Mouse (Mus musculus) neutrophil, adult 5-6 weeks (primary cell): ENCODE measurements around the gene 2410137M14Rik. TPM values are rescaled to one million over a fixed set of nuclear protein-coding genes. Genes with fewer than 3 reads are reported as not detected.
"Not testable (repeated sequence)": the region's sequence is repeated elsewhere in the genome, so short reads cannot be mapped to it uniquely, and the experiment has no call there.

ENCODE experiments used
- ATAC-seq: fragments of 151-379, 151-347 bp; 2 replicates; pipeline ENCODE4 v1.8.0; 2017; ENCODE audit warnings: mild to moderate bottlenecking, moderate TSS enrichment; ENCODE audit not compliant: insufficient number of reproducible peaks, poor library complexity, low FRiP score, severe bottlenecking; ENCODE audit errors: extremely low read depth
- total RNA-seq: library from RNA; stranded (forward); fragments of 200-1000 nt; gene quantifications from 2 replicates; pipeline ENCODE4 v1.2.3, GENCODE M21; 2017

The 2410137M14Rik gene
- total RNA-seq, 1 experiment from 2014 or later, result 0.58 TPM

DNA sequence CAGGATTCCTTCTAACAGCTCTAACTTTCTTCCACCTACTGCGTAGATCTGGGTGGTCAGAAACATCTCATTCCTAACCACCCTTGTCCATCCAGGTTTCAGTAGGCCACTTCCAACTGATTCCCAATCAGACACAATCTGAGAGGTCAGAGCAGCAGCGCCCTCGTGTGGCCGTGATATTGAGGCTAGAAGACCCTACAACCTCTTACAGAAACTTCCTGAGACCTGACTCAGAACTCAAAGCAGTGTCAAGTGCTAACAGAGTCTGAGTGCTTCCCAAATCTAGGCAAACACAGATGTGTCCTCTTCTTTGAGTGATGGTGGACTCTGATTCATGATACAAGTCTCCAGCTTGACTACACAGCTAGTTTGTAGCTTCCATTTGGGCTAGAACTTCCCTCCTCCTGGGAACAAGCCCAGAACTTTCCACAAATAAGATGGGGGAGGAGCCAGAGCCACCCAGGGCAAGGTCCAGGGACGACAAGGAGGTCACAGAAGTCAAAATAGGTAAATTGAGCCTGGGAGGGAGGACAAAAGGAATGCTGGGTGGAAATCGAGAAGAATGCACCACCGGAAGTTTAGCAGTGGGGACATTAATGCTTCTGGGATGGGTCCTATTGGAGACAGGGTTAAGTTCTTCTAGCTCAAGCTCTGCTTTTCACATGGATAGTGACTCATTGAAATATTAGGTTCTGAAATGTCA is 16.1 kb upstream of the 2410137M14Rik start:
- peak; percentile 9; the same call in 1 of the 2 replicates for ATAC-seq

DNA sequence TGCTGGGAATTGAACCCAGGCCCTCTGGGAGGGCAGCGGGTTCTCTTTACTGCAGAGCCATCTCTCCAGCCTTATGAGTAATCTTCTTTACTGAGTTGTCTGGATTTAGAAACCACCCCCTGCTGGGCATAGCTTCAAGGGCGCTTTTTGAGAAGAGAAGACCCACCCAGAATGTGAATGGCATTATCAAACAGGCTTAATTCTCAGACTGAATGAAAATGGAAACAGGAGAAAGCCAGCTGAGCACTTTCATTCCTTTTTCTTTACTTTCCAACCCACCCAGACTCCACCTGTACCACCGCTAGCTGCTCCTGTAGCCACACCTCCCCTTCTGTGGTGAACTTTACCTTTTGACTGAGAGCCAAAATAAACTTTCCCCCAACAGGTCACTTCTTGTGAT is 14.4 kb upstream of the 2410137M14Rik start:
- no peak for ATAC-seq

DNA sequence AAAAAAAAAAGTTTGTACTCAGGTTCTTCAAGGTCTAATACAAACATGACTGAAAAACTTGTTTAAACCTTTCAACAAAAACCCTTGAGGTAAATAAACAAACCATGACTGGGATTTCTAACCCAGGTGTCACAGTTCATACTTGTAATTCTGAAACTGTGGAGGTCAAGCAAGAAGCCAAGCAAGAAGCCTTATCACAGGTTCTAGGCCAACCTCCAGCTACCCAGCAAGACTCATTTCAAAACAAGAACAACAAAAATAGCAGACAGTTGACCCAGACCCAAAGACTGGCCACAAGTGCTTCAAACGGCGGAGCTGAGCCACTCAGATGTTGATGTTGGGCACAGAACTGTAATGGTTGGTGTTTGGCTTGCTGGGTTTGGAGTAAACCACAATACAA is 13.5 kb upstream of the 2410137M14Rik start:
- no peak for ATAC-seq

DNA sequence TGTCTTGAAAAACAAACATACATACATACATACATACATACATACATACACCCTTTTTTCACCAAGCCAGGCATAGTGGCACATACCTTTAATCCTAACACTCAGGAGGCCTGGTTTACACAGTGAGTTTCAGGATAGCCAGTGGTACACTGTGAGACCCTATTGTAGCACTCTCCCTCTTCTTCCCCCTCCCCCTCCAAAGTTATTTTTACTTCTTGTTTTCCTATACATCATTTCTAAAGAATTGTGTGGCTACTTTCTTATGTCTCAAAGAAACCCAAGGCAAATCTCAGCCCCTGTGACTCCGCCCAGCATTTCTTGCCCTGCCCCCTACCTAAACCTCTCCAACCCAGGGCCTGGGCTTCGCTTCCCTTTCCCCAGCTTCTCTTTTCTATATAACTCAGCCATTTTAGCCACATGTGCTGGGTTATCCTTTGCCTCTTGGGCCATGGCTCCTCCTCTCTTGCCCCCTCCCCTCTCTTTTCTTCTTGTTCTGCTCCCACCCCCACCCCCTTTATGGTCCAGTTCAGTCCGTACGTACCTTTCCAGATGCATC is 12.8 kb upstream of the 2410137M14Rik start:
- no peak for ATAC-seq

DNA sequence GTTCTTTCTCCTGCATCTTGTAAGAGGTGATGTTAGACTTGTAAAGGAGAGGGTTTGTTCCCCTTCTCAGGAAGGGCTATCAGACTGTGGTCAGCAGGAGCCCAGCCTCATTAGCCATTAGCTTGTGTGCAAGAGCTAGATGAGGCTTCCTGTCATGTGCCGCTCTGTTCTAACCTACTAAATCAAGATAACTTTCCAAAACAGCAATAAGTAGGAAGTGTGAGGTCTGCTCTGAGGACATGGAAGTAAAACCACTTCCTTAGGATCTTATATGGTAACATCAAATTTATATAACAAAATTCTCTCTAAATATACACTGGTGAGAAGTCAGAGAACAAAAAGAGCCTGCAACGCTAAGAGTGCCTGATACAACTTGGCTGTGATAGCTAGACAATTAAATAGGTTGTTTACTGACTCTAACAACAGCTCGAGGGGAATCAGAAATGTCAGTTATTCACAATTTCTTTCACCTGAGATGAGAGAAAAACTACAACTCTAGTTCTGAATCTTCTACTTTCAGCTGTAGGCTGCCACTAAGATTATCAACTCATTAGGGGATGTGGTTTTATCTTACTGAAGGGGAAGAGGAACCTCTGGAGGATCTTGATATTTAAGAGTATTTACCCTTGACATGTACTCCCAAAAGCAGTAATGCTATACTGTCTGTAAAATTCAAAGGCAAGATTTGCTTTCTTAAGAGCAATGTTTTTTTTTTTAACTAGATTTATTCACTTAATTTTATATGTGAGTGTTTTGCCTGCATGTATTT is 11.5 kb upstream of the 2410137M14Rik start:
- no peak for ATAC-seq

DNA sequence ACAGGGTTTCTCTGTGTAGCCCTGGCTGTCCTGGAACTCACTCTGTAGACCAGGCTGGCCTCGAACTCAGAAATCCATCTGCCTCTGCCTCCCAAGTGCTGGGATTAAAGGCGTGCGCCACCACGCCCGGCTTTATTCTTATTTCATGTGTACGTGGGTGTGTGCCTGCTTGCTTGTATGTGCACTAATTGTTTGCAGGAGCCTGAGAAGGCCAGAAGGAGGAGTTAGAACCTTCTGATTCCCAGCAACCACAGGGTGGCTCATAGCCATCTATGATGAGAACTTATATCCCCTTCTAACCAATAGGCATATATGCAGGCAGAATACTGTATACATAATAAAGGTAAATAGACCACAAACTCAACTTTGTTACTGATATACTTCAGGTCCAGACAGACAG is 9.6 kb upstream of the 2410137M14Rik start:
- ATAC-seq, result not testable (repeated sequence)

DNA sequence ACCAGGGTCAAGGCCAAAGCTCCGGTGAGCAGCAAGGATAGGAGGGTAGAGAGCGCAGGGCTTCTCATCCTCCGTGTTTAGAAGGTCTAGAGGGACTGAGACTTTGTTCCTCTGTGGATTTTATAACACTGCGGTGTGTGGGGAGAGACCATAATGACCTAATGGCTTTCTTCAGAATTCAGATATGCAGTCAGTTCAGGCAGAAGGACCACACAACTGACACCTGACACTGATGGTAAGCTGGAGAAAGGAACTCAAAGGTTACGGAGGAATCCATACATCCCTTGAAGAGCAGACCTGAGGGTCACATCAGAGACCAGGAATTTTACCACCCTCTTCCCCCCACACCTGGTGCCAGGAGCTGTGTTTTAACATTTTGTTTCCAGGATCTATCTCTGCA is 8.4 kb upstream of the 2410137M14Rik start, which contains the start of gene H2-M5:
Gene H2-M5, minus strand, starts transcription at position 101 of the 400 bp plus-strand sequence.
- no peak for ATAC-seq

DNA sequence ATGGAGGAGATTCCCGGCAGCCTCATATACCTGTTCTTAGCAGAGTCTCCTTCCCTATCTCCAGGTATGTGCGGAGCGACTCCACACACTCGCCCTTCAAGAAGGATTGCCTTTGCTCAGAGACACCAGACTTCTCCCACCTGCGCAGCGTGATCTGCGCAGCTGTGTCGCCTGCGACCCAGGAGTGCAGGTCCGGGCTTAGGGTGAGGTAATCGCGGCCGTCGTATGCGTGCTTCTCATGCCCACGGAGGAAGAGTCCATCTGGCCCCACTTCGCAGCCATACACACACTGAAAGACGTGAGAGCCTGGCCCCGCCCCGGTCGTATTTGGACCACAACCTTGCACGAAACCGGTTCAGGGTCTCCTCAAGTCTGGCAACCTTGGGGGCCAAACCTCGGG is 7.4 kb upstream of the 2410137M14Rik start:
- ATAC-seq, result no peak

DNA sequence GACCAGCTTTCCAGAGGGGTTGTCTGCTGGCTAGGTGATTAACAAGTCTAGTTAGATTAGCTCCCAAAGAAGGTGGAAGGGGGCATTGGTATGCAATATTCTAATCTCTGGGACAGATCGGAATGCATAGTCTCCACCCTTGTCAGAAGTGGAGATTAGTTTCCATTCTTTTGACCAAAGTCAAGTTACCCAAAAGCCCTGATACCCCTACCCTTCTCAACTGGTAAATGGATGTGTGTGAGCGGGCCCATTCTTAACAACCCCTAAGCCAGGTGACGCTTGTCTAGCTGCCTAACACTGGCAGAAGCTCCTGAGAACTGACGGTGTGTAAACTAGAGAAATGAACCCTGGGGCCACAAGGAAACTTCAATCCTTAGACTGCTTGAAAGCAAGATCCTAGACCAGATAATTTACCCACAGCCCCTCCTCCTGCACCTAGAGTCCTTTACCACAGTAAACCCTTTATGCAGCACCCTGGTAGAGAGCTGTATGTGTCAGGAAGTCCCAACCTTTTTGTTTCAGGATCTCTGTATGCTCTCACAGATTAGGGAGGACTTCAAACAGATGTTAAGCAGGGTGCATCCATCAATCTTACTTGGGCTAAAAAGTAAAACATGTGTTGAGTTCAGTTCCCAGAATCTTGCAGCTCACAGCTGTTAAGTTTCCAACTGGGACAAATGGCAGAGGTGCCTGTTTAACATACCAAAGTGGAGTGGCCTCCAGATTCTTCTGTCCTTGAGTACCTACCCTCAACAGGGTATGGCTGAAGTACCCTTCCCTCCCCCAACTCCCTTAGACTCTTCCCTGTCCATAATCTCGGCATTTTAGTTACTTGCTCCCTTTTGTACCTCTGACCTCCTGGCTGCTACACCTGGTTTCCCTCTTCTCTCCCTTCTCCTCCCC is 1.5 kb upstream of the 2410137M14Rik start:
- no peak for ATAC-seq

DNA sequence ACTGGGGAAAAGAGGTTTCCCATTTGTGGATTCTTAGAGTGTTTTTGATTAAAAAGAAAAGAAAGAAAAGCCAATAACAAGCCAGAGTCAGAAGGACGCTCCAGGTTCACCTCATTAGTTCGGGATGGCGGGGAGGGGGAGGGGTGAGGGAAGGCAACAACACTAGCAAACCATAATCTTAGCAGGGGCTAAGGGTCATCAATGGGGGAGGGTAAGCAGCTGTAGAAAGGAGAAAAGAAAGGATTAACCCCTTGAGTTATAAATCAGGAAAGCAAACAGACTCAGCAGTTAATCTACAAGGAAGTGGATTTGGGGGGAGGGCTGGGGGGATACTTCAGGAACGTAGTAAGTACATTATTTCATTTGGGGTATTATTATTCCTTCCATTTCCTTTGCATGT is 808 bp upstream of the 2410137M14Rik start:
- no peak for ATAC-seq

DNA sequence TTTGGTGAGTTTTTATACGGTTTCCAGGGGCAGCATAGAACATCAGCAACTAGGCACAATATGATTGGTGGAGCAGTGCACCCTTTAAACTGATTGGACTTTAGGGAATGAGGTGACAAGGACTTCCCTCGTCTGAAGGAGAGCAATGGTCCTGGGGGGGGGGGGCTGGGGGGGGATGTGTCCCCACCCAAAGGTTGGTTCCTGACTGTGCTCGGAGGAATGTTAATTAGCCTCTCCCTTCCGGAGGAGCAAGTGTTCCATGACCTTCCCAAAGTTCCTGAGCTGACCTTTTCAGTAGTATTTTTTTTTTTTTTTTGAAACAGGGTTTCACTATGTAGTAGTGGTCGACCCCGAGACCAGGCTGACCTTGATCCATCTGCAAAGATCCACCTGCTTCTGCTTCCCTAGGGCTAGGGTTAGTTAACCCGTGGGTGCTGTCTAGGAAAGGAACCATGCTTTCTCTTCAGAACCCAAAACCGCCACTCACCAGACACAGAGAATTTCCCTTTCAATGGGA is 7.7 kb downstream of the 2410137M14Rik start:
- no peak for ATAC-seq

DNA sequence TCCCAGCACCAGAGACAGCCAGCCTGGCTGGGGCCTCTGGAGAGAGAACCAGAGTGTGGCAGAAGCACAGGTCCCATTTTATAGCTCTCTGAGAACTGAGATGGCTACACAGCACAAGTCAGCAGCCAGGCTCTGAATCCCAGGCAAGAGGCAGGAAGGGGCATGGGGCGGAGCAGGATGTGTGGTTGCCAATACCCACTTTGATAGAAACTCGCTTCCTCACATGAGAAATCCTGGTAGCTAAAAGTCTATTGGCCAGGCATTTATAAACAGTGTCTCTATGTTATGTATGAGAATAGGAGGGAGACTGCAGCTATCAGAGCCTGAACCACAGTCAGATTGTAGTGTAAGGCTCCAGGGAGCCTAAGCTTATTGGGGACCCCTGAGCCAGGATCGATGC is 8.2 kb downstream of the 2410137M14Rik start:
- no peak for ATAC-seq

DNA sequence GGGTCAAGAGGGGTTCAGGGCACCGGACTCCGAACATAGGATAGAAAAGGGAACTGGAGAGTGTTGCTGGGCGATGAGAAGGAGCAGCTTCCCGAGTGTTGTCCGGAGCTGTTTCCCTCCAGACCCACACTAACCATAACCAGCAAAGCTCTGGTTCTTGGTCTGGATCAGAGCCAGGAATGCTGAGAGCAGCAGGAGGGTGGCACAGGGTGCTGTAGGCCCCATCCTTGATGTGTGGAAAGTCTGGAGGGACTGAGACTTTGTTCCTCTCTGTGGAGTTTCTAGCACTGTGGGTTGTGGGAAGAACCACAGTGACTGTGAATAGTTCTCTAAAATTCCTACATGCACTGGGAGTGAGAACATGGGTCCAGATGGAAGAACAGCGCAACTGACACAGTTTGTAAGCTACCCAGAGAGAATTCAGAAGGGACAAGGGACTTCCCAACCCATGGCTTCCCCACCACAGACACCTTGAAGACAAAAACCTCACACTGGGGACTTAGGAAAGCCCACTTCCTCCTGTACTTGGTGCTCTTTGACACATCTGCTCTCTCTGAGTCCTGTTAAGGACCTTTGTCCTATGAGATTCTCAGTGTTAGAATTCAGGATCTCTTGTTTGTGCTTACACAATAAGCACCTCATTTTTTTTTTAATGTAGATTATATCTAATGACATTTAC is 9.7 kb downstream of the 2410137M14Rik start:
- no peak for ATAC-seq

DNA sequence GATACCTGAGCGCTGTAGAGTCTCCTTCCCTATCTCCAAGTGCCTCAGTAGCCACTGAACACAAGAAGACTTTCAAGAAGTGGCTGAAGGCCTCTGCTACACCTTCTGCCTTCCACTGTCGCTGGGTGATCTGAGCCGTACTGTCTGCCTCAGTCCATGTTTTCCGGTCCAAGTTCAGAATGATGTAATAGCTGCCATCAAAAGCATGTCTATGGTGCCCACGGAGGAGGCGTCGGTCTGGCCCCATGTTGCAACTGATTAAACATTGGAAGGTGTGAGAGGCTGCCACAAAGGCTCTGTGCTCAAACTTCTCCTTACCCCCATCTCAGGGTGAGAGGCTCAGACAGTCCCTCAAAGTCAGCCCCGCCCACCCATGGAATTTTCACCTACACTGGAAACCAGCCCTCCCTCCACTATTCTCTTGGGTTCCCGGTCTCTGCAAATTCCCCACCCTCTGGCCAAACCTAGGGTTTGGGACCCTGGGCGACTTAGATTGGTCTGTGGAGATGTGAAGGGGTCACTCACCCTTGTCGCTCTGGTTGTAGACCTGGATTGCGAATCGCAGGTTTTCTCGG is 10.6 kb downstream of the 2410137M14Rik start:
- ATAC-seq, result no peak

DNA sequence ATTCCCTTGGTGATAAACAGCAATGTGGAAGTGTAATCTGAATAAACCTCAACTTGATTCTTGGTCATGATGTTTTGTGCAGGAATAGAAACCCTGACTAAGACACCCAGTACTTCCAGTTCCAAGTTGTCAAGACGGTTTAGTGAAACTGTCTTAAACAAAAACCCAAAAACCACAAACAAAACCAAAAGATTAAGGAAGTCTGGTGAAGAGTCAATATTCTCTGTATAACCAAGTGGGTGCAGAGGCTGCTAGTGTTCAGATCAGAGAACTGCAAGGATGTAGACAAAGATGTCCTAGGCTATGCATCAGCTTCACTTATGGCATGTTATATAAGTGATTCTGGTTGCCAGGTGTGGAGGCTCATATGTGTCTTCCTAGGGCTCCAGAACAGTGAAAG is 14.2 kb downstream of the 2410137M14Rik start:
- ATAC-seq, result no peak

DNA sequence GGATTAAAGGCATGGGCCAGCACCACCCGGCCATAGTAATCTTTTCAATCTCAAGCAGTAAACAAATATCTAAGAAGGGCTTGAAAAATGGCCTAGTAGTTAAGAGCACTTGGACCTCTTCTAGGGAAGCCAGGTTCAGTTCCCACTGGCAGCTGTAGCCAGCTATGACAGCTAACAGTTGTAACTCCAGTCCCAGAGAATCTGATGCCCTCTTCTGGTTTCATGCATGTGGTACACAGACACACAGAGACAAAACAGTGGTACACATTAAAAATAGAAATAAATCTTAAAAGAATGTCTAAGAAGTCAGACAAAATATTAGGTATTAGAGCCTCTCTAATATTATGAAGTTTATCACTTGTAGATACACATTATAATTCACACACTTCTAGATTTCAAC is 19.9 kb downstream of the 2410137M14Rik start:
- no peak for ATAC-seq

DNA sequence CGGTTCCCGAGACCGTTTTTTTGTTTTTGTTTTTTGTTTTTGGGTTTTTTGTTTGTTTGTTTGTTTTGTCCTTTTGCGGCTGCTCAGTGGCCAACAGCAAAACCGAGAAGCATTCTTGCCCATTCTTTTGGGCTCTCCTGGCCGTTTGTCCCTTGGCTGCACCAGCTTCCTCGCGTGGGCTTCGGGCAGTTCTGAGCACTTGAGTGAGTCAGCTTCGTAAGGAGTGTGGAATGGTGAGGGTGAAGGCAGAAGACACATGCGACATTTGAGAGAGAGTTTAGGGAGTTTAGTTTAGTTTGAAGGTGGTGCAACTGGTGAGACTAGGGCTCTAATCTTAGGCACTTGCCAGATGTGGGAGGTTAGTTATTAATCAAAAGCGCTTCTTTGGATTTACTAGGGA is 22.2 kb downstream of the 2410137M14Rik start:
- no peak for ATAC-seq
